Mouse (Mus musculus): ENCODE measurements around the gene Dusp23. TPM values are rescaled to one million over a fixed set of nuclear protein-coding genes. Genes with fewer than 3 reads are reported as not detected.

Gene Dusp23
- polyA plus RNA-seq, 1 experiment = 14.2 TPM

DNA sequence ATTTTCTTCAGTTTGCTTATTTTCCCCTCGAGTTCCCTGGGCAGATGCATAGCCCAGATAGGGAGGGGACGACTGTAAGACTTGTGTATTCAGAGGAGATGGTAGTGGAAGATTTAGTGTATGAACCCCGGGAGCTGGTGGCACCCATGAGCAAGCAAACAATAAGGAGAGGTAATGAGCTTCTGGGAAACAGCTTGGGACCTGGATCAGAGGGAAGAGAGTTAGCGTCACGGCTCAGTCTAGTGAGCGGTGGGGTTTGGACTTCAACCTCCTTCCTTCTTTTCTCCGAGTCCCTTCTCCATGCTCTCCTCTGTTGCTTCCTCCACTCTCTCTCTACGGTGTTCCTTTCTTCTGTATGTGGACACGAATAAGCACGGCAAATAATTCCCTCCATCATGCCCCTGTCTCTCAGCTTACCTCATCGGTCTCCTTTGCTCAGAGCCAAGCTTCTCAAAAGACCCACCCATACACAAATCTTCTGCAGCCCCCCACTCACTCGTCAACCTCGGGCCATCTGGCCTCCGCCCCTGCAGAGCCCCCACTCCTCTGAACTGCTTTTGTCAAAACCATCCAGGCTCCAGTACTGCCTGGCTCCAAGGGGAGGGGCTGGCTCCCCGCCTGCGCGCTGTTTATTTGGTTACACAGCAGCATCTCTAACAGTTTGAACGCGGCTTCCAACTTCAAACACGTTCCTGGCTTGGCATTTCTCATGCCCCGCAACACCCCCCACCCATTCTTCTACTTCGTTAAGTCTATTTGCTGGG, 16.0 kb downstream of the Dusp23 start:
- Histone ChIP-seq H3K4me3 (ENCODE audit: control insufficient read depth, insufficient read depth, low read length) (no peak overlapping the region), H3K36me3 (ENCODE audit: control insufficient read depth, insufficient read depth, low read length) (no peaks in the 10 kb centered on the region), H3K27me3 (ENCODE audit: control insufficient read depth, insufficient read depth, low read length) (no peaks in the 10 kb centered on the region), H3K4me1 (replicated peaks; ENCODE audit: control insufficient read depth, insufficient read depth, low read length) (no peaks in the 10 kb centered on the region), H3K27ac (ENCODE audit: control insufficient read depth, insufficient read depth, low read length) (no peak overlapping the region)
- 39% methylated on average over 22 of the region's 22 CpGs for WGBS
- no peak for DNase-seq
- TF ChIP-seq POLR2A (IDR thresholded peaks at IDR 0.05; ENCODE audit: control insufficient read depth, extremely low read depth, insufficient read depth, low read length, poor library complexity) (no peak), CTCF (IDR thresholded peaks at IDR 0.05; ENCODE audit: borderline replicate concordance, control insufficient read depth, extremely low read depth, insufficient read depth, low read length, poor library complexity) (no peak)

DNA sequence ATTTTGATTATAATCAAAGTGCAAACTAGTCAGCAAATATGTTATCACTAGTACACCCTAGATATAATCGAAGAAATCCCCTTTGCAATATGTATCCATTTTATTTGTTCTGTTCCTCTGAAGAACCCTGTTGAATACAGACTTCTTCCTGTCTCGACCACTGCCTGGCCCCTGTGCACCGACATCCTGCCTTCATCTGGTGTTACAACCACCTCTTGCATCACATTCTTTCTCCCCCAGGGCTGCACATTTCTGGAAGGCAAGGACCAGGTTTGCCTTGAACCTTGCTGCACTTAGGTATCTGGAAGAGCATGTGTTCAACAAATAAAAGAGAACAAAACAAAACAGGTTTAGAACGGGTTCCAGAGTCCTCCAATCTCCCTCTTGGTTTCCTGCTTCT, 17.4 kb downstream of the Dusp23 start:
- Histone ChIP-seq H3K36me3 (ENCODE audit: control insufficient read depth, insufficient read depth, low read length) (no peaks in the 10 kb centered on the region), H3K27ac (ENCODE audit: control insufficient read depth, insufficient read depth, low read length) (no peak overlapping the region), H3K27me3 (ENCODE audit: control insufficient read depth, insufficient read depth, low read length) (no peaks in the 10 kb centered on the region), H3K4me1 (replicated peaks; ENCODE audit: control insufficient read depth, insufficient read depth, low read length) (no peaks in the 10 kb centered on the region), H3K4me3 (ENCODE audit: control insufficient read depth, insufficient read depth, low read length) (no peak overlapping the region)
- no peak for DNase-seq
- WGBS = 12% methylated on average over 4 of the region's 4 CpGs
- TF ChIP-seq POLR2A (IDR thresholded peaks at IDR 0.05; ENCODE audit: control insufficient read depth, extremely low read depth, insufficient read depth, low read length, poor library complexity) (no peak), CTCF (IDR thresholded peaks at IDR 0.05; ENCODE audit: borderline replicate concordance, control insufficient read depth, extremely low read depth, insufficient read depth, low read length, poor library complexity) (no peak)

DNA sequence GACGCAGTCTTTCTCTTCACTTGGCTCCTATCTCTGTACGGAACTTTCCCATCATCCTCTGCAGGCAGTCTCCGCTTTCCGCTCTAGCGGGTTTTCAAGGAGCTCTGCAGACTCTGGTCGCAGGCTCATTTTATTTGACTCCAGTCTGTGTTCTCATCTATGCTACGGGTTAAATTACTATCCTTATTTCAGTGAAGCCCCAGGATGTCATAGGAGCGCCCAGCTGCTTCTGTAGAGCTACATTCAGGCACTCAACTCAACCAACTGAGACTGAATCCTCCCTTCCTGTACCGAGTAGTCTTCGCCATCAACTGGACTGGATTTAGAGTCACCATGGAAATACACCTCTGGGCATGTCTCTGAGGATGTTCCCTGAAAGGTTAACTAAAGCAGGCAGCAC, 18.1 kb downstream of the Dusp23 start:
- H3K27ac ChIP-seq (ENCODE audit: control insufficient read depth, insufficient read depth, low read length) = no peak overlapping the region
- WGBS = 93% methylated on average over 10 of the region's 10 CpGs

DNA sequence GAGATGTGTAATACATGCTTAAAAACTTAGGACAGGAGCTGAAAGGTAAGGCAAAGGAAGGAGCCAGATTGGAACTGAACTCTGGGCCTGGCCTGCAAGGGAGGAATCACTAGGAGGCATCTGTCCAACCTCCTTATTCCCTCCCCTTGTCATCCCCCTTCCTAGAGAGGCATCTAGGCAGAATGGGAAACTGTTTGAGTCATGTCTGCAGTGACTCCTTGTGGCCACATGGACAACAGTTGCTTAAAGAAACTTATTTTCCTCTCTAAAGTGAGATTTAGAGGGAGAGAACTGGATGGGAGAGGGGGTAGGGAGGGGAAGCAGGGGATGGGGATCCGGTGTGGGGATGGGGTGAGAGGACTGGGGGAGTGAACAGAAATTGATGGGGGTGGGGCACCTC, 20.0 kb downstream of the Dusp23 start:
- TF ChIP-seq CTCF (IDR thresholded peaks at IDR 0.05; ENCODE audit: borderline replicate concordance, control insufficient read depth, extremely low read depth, insufficient read depth, low read length, poor library complexity) (no peak), POLR2A (IDR thresholded peaks at IDR 0.05; ENCODE audit: control insufficient read depth, extremely low read depth, insufficient read depth, low read length, poor library complexity) (no peak)
- WGBS = 57% methylated on average over 1 of the region's 1 CpGs
- no peak overlapping the region for H3K4me3 ChIP-seq (ENCODE audit: control insufficient read depth, insufficient read depth, low read length)
- no peaks in the 10 kb centered on the region for H3K27me3 ChIP-seq (ENCODE audit: control insufficient read depth, insufficient read depth, low read length)
- H3K4me1 ChIP-seq (replicated peaks; ENCODE audit: control insufficient read depth, insufficient read depth, low read length) = no peaks in the 10 kb centered on the region
- H3K27ac ChIP-seq (ENCODE audit: control insufficient read depth, insufficient read depth, low read length) = no peak overlapping the region
- DNase-seq = no peak
- H3K36me3 ChIP-seq (ENCODE audit: control insufficient read depth, insufficient read depth, low read length) = no peaks in the 10 kb centered on the region

More for the DNA sequence above, 18.1 kb downstream of the Dusp23 start:
- Histone ChIP-seq H3K36me3 (ENCODE audit: control insufficient read depth, insufficient read depth, low read length) (no peaks in the 10 kb centered on the region), H3K4me1 (replicated peaks; ENCODE audit: control insufficient read depth, insufficient read depth, low read length) (no peaks in the 10 kb centered on the region), H3K4me3 (ENCODE audit: control insufficient read depth, insufficient read depth, low read length) (no peak overlapping the region), H3K27me3 (ENCODE audit: control insufficient read depth, insufficient read depth, low read length) (no peaks in the 10 kb centered on the region)
- DNase-seq = no peak
- TF ChIP-seq POLR2A (IDR thresholded peaks at IDR 0.05; ENCODE audit: control insufficient read depth, extremely low read depth, insufficient read depth, low read length, poor library complexity) (no peak), CTCF (IDR thresholded peaks at IDR 0.05; ENCODE audit: borderline replicate concordance, control insufficient read depth, extremely low read depth, insufficient read depth, low read length, poor library complexity) (no peak)

DNA sequence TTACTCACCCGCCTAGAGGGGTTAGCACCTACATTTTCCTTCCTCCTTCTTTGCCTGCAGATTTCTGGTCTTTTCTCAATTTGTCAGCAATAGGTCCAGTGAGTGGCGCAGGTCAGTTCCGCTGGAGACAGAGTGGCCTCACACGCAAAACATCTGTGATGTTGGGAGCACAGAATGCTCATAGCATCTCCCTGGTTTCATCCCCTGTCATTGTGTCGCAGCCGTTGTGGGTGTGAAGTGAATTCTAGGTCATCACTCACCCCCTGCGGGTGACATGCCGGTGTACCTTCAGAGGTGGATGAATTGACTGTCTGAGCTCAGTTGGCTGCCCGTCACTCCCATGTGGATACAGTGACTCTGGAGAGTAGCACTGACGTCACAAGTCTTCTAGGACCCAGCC, 21.5 kb downstream of the Dusp23 start:
- no peaks in the 10 kb centered on the region for H3K4me1 ChIP-seq (replicated peaks; ENCODE audit: control insufficient read depth, insufficient read depth, low read length)
- H3K36me3 ChIP-seq (ENCODE audit: control insufficient read depth, insufficient read depth, low read length) = no peaks in the 10 kb centered on the region
- WGBS = 92% methylated on average over 10 of the region's 10 CpGs
- TF ChIP-seq CTCF (IDR thresholded peaks at IDR 0.05; ENCODE audit: borderline replicate concordance, control insufficient read depth, extremely low read depth, insufficient read depth, low read length, poor library complexity) (no peak), POLR2A (IDR thresholded peaks at IDR 0.05; ENCODE audit: control insufficient read depth, extremely low read depth, insufficient read depth, low read length, poor library complexity) (no peak)
- H3K27me3 ChIP-seq (ENCODE audit: control insufficient read depth, insufficient read depth, low read length) = no peaks in the 10 kb centered on the region
- no peak for DNase-seq
- no peak overlapping the region for H3K27ac ChIP-seq (ENCODE audit: control insufficient read depth, insufficient read depth, low read length)
- H3K4me3 ChIP-seq (ENCODE audit: control insufficient read depth, insufficient read depth, low read length) = no peak overlapping the region

DNA sequence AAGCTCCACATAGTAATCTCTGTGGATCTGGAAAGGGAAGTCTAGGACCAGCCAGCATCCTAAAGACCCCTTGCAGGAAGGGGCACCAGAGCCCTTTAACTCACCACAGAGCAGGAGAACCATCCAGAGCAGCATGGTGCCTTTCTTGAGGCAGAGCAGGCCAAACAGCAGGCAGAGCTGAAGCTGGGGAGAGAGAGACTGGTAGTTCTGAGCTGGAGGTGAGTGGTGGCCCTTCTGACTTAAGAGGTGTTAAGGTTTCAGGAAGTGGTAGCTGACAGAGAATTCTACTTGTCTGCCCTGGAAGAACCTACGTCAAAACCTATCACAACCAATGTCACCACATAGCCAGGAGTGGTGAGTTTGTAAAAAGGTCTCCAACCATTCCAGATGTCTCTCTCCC, 30.4 kb downstream of the Dusp23 start, which contains the start of gene Fcrl6:
Gene Fcrl6 (minus strand): TSS at position 226 of the 400 bp plus-strand sequence.
- Histone ChIP-seq H3K36me3 (ENCODE audit: control insufficient read depth, insufficient read depth, low read length) (no peaks in the 10 kb centered on the region), H3K27me3 (ENCODE audit: control insufficient read depth, insufficient read depth, low read length) (no peaks in the 10 kb centered on the region), H3K4me3 (ENCODE audit: control insufficient read depth, insufficient read depth, low read length) (no peak within 1 kb of the TSS), H3K27ac (ENCODE audit: control insufficient read depth, insufficient read depth, low read length) (no peak within 1 kb of the TSS), H3K4me1 (replicated peaks; ENCODE audit: control insufficient read depth, insufficient read depth, low read length) (no peaks in the 10 kb centered on the region)
- no peak for DNase-seq
- 44% methylated on average over 1 of the region's 1 CpGs for WGBS
- TF ChIP-seq CTCF (IDR thresholded peaks at IDR 0.05; ENCODE audit: borderline replicate concordance, control insufficient read depth, extremely low read depth, insufficient read depth, low read length, poor library complexity) (no peak), POLR2A (IDR thresholded peaks at IDR 0.05; ENCODE audit: control insufficient read depth, extremely low read depth, insufficient read depth, low read length, poor library complexity) (no peak)

Data from thymus, adult 2 months (tissue).